8 mouse cellular contexts compared by ENCODE assay signal in the genomic region with DNA sequence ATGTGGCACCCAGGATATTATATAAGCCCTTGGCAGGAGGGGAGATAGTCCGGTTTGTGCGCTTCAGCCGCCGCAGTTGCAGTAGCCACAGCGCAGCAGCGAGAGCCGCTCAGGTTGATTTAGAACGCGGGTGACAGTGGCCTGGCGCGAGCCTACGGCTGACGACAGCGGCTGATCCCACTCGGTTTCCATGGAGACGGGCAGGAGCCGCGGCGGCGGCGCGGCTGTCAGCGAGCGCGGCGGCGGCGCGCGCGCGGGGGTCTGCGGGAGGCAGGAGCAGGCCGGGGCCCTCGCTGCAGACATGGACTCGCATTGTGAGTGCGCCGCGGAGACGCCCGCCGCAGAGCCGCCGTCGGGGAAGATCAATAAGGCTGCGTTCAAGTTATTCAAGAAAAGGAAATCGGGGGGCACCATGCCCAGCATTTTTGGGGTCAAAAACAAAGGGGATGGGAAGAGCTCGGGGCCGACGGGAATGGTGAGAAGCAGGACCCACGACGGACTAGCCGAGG. TPM values are rescaled to one million over a fixed set of nuclear protein-coding genes. Genes with fewer than 3 reads are reported as not detected.
DNase-seq lines count a peak whose midpoint lies in the region; ATAC-seq and TF ChIP-seq lines count a peak whose summit lies in the region.

No protein-coding gene starts in this region.

- peak overlapping the region; percentile 83 for H3K9ac ChIP-seq in embryonic facial prominence, embryonic 11.5 days (replicated peaks; ENCODE audit: low read length)

- peak overlapping the region; percentile 95 for H3K4me2 ChIP-seq in embryonic facial prominence, embryonic 11.5 days (ENCODE audit: low read depth, low read length)

- no peak for DNase-seq in spleen, adult 2 months (ENCODE audit: low read depth in 1 of 2, low spot score in 2 of 2)
- DNase-seq in spleen, postnatal 14 days (ENCODE audit: low spot score in 2 of 2), result no peak
- peak; percentile 89 for DNase-seq in embryonic facial prominence, embryonic 11.5 days (ENCODE audit: low spot score)
- peak; percentile 3 to 4 for DNase-seq in heart, postnatal 36 days
- DNase-seq in layer of hippocampus, adult 9-10 months (ENCODE audit: low spot score), result peak; percentile 59
- peak; percentile 5 for DNase-seq in lung, adult 2 months
- DNase-seq in ovary, postnatal 14 days (ENCODE audit: low spot score), result peak; percentile 23
- DNase-seq in c-Kit-positive CD71-positive TER-119-positive erythroid progenitor cells, embryonic 14.5 days (ENCODE audit: low spot score), result no peak

- no peak for TF ChIP-seq POLR2A in spleen, adult 2 months (IDR thresholded peaks at IDR 0.05; ENCODE audit: low read depth, low read length)
- TF ChIP-seq POLR2A in lung, adult 2 months (IDR thresholded peaks at IDR 0.05; ENCODE audit: borderline replicate concordance, extremely low read depth, low read depth, low read length), result no peak

- 3% methylated on average over 53 of the region's 53 CpGs for WGBS in spleen, adult 2 months
- under 1% methylated on average over 53 of the region's 53 CpGs for WGBS in embryonic facial prominence, embryonic 11.5 days
- WGBS in lung, adult 2 months, result under 1% methylated on average over 53 of the region's 53 CpGs

- no peaks in the 10 kb centered on the region for H3K9me3 ChIP-seq in embryonic facial prominence, embryonic 11.5 days (replicated peaks; ENCODE audit: control insufficient read depth, low read length)

- peaks cover 4% of the 10 kb centered on the region; the same call in 1 of the 2 replicates for H3K4me1 ChIP-seq in spleen, adult 2 months (ENCODE audit: control insufficient read depth, insufficient read depth, insufficient read length)
- peaks cover 3% of the 10 kb centered on the region; the same call in 1 of the 2 replicates for H3K4me1 ChIP-seq in embryonic facial prominence, embryonic 11.5 days (ENCODE audit: control insufficient read depth, insufficient read depth, low read length)
- peaks cover 2% of the 10 kb centered on the region; the same call in 1 of the 2 replicates for H3K4me1 ChIP-seq in lung, adult 2 months (ENCODE audit: control insufficient read depth, insufficient read depth, low read length)

- no peak for TF ChIP-seq CTCF in spleen, adult 2 months (IDR thresholded peaks at IDR 0.05; ENCODE audit: extremely low read depth, insufficient read depth, insufficient read length, insufficient replicate concordance)
- TF ChIP-seq CTCF in lung, adult 2 months (IDR thresholded peaks at IDR 0.05; ENCODE audit: insufficient read depth, low read length), result no peak

- intact Hi-C loops in heart, postnatal 36 days (cut with DNase I), result no loop called here

- peak overlapping the region; percentile 14; the same call in 1 of the 2 replicates for H3K4me3 ChIP-seq in spleen, adult 2 months (ENCODE audit: extremely low read depth, insufficient read depth, insufficient read length)
- H3K4me3 ChIP-seq in embryonic facial prominence, embryonic 11.5 days (ENCODE audit: low read depth, low read length), result peak overlapping the region; percentile 61
- H3K4me3 ChIP-seq in lung, adult 2 months (replicated peaks; ENCODE audit: extremely low read depth, low read depth, low read length), result peak overlapping the region; percentile 19

- H3K36me3 ChIP-seq in spleen, adult 2 months (ENCODE audit: control insufficient read depth, insufficient read depth, low read length), result no peaks in the 10 kb centered on the region
- H3K36me3 ChIP-seq in embryonic facial prominence, embryonic 11.5 days (replicated peaks; ENCODE audit: control insufficient read depth, insufficient read depth, low read depth, low read length), result no peaks in the 10 kb centered on the region

- no peak overlapping the region for H3K27ac ChIP-seq in spleen, adult 2 months (ENCODE audit: insufficient read depth, low read length)
- H3K27ac ChIP-seq in embryonic facial prominence, embryonic 11.5 days (replicated peaks; ENCODE audit: low read depth, low read length), result peak overlapping the region; percentile 56; the same call in 1 of the 2 replicates

- peaks cover 16% of the 10 kb centered on the region for H3K27me3 ChIP-seq in spleen, adult 2 months (ENCODE audit: control insufficient read depth, insufficient read depth, low read length)
- H3K27me3 ChIP-seq in embryonic facial prominence, embryonic 11.5 days (ENCODE audit: control insufficient read depth, insufficient read depth, low read length), result peaks cover 14% of the 10 kb centered on the region; the same call in 1 of the 2 replicates

- peak; percentile 73 for ATAC-seq in embryonic facial prominence, embryonic 11.5 days (replicated peaks; ENCODE audit: insufficient number of reproducible peaks, low FRiP score, low TSS enrichment, low read depth)

RNA-seq across cellular contexts. Expression of a gene that starts 5.1 kb away (rescaled TPM):
- 0.08 and 0.16 TPM in 2 replicates for polyA plus RNA-seq in spleen, adult 2 months (2012; rRNA removed)
- 3.3 and 3.5 TPM in 2 replicates for polyA plus RNA-seq in embryonic facial prominence, embryonic 11.5 days (2014; fragmentation: Nextera tagmentation; extraction: Ambion mirVana)
- not detected for total RNA-seq in heart, postnatal 36 days (2021)
- polyA plus RNA-seq in lung, adult 2 months (2012; rRNA removed), result 0.09 and 0.26 TPM in 2 replicates

Comparison
In these comparisons a context has a peak if more than half of its experiments do, and no peak if none do; other contexts are left out.
1. DNase-seq: peak in embryonic facial prominence, embryonic 11.5 days (single experiment), heart, postnatal 36 days (2 of 2), layer of hippocampus, adult 9-10 months (single experiment), lung, adult 2 months (single experiment) and ovary, postnatal 14 days (single experiment); none in spleen, adult 2 months (0 of 2), spleen, postnatal 14 days (0 of 2) and c-Kit-positive CD71-positive TER-119-positive erythroid progenitor cells, embryonic 14.5 days (single experiment).
2. Peak in every context shown above with its lines, with median percentiles within 50 percentile points of each other: H3K4me3 ChIP-seq.